Mouse (Mus musculus): ENCODE measurements at regions not wholly inside any gene's neighbourhood (a gene's known extent, or its start where the extent isn't known, plus 50 kb on each side); places are given as distances from the start of the nearest gene placed in this dataset.
A peak's percentile ranks its signal among the peaks of the same experiment; 100 is the strongest.

GRCm38 (mm10) chrX:130808530-130809235 lies 1059.1 kb downstream of the Diaph2 start:
- H3K4me2 ChIP-seq (ENCODE audit: low read length) = no peak overlapping the region
- H3K36me3 ChIP-seq (ENCODE audit: control insufficient read depth, insufficient read depth, low read length) = no peaks in the 10 kb centered on the region
- H3K9me3 ChIP-seq (replicated peaks; ENCODE audit: control insufficient read depth, low read length, poor library complexity, severe bottlenecking) = no peaks in the 10 kb centered on the region
- 90% methylated on average over 3 of the region's 3 CpGs for WGBS
- no peak overlapping the region for H3K4me3 ChIP-seq (ENCODE audit: low read depth, low read length)
- no peaks in the 10 kb centered on the region for H3K27me3 ChIP-seq (ENCODE audit: control insufficient read depth, insufficient read depth, low read depth, low read length)
- no peak for ATAC-seq
- no peaks in the 10 kb centered on the region for H3K4me1 ChIP-seq (ENCODE audit: control insufficient read depth, insufficient read depth, low read length)
- H3K27ac ChIP-seq (ENCODE audit: low read length) = no peak overlapping the region
- H3K9ac ChIP-seq (ENCODE audit: low read depth, low read length) = no peak overlapping the region

GRCm38 (mm10) chrX:130818916-130819315 lies 1069.4 kb downstream of the Diaph2 start:
- Histone ChIP-seq H3K4me3 (ENCODE audit: low read depth, low read length) (no peak overlapping the region), H3K9me3 (replicated peaks; ENCODE audit: control insufficient read depth, low read length, poor library complexity, severe bottlenecking) (no peaks in the 10 kb centered on the region), H3K4me1 (ENCODE audit: control insufficient read depth, insufficient read depth, low read length) (no peaks in the 10 kb centered on the region), H3K36me3 (ENCODE audit: control insufficient read depth, insufficient read depth, low read length) (no peaks in the 10 kb centered on the region), H3K9ac (ENCODE audit: low read depth, low read length) (no peak overlapping the region), H3K27me3 (ENCODE audit: control insufficient read depth, insufficient read depth, low read depth, low read length) (no peaks in the 10 kb centered on the region), H3K4me2 (ENCODE audit: low read length) (no peak overlapping the region), H3K27ac (ENCODE audit: low read length) (no peak overlapping the region)
- ATAC-seq = no peak
- 71% methylated on average over 1 of the region's 1 CpGs for WGBS

GRCm38 (mm10) chrX:130819707-130820106 lies 1070.2 kb downstream of the Diaph2 start:
- Histone ChIP-seq H3K4me3 (ENCODE audit: low read depth, low read length) (no peak overlapping the region), H3K4me1 (ENCODE audit: control insufficient read depth, insufficient read depth, low read length) (no peaks in the 10 kb centered on the region), H3K9me3 (replicated peaks; ENCODE audit: control insufficient read depth, low read length, poor library complexity, severe bottlenecking) (no peaks in the 10 kb centered on the region), H3K36me3 (ENCODE audit: control insufficient read depth, insufficient read depth, low read length) (no peaks in the 10 kb centered on the region), H3K4me2 (ENCODE audit: low read length) (no peak overlapping the region), H3K27ac (ENCODE audit: low read length) (no peak overlapping the region), H3K27me3 (ENCODE audit: control insufficient read depth, insufficient read depth, low read depth, low read length) (no peaks in the 10 kb centered on the region), H3K9ac (ENCODE audit: low read depth, low read length) (no peak overlapping the region)
- 89% methylated on average over 1 of the region's 1 CpGs for WGBS
- ATAC-seq = no peak; the same call in 1 of the 2 replicates

DNA sequence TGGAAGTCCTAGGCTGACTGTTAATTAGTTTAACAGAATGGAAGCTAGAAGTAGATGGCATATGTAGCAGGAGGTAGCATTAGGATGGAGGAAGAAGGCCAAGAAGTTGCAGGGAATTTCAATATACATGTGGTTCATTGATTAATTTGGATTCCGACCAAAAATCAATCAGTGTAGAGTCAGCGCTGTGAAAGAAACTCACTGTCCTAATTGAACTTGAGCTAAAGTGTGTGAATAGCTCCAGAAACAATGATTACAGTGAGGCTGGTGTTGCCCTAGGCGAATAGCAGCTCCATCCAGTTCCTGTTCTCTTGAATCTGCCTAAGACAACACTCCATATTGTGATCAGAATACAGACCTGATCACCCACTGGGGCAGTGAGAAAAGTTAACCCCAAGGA lies 1070.6 kb downstream of the Diaph2 start:
- no peak overlapping the region for H3K4me3 ChIP-seq (ENCODE audit: low read depth, low read length)
- H3K4me2 ChIP-seq (ENCODE audit: low read length) = no peak overlapping the region
- H3K27ac ChIP-seq (ENCODE audit: low read length) = no peak overlapping the region
- ATAC-seq = peak; percentile 76
- H3K9me3 ChIP-seq (replicated peaks; ENCODE audit: control insufficient read depth, low read length, poor library complexity, severe bottlenecking) = no peaks in the 10 kb centered on the region
- no peaks in the 10 kb centered on the region for H3K36me3 ChIP-seq (ENCODE audit: control insufficient read depth, insufficient read depth, low read length)
- no peaks in the 10 kb centered on the region for H3K4me1 ChIP-seq (ENCODE audit: control insufficient read depth, insufficient read depth, low read length)
- WGBS = 73% methylated on average over 3 of the region's 3 CpGs
- H3K9ac ChIP-seq (ENCODE audit: low read depth, low read length) = no peak overlapping the region
- no peaks in the 10 kb centered on the region for H3K27me3 ChIP-seq (ENCODE audit: control insufficient read depth, insufficient read depth, low read depth, low read length)

DNA sequence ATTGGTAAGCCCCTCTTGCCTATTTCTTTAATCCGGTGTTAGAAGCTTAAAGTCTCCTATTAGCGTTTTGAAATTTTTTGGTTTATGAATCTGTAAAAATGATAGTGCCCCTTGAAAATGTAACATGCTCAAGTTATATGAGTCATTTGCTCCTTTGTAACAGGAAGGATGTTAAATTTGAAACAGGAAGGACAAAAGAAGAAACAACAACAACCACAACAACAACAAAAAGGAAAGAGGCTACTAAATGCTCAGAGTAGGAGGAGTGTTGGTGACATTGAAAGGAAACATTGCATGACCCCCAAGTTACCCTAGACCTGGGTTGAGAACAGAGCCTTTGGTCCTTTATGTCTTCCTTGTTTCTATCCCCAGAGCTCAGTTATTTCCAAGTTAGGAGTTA lies 1074.4 kb downstream of the Diaph2 start:
- Histone ChIP-seq H3K4me2 (ENCODE audit: low read length) (no peak overlapping the region), H3K36me3 (ENCODE audit: control insufficient read depth, insufficient read depth, low read length) (no peaks in the 10 kb centered on the region), H3K9ac (ENCODE audit: low read depth, low read length) (no peak overlapping the region), H3K9me3 (replicated peaks; ENCODE audit: control insufficient read depth, low read length, poor library complexity, severe bottlenecking) (no peaks in the 10 kb centered on the region), H3K27me3 (ENCODE audit: control insufficient read depth, insufficient read depth, low read depth, low read length) (no peaks in the 10 kb centered on the region), H3K4me1 (ENCODE audit: control insufficient read depth, insufficient read depth, low read length) (no peaks in the 10 kb centered on the region), H3K4me3 (ENCODE audit: low read depth, low read length) (no peak overlapping the region), H3K27ac (ENCODE audit: low read length) (no peak overlapping the region)
- WGBS = 97% methylated on average over 2 of the region's 2 CpGs
- ATAC-seq = no peak

GRCm38 (mm10) chrX:130835835-130836234 lies 1086.3 kb downstream of the Diaph2 start:
- Histone ChIP-seq H3K9ac (ENCODE audit: low read depth, low read length) (no peak overlapping the region), H3K4me2 (ENCODE audit: low read length) (no peak overlapping the region), H3K9me3 (replicated peaks; ENCODE audit: control insufficient read depth, low read length, poor library complexity, severe bottlenecking) (no peaks in the 10 kb centered on the region), H3K4me1 (ENCODE audit: control insufficient read depth, insufficient read depth, low read length) (no peaks in the 10 kb centered on the region), H3K36me3 (ENCODE audit: control insufficient read depth, insufficient read depth, low read length) (no peaks in the 10 kb centered on the region), H3K4me3 (ENCODE audit: low read depth, low read length) (no peak overlapping the region), H3K27ac (ENCODE audit: low read length) (no peak overlapping the region), H3K27me3 (ENCODE audit: control insufficient read depth, insufficient read depth, low read depth, low read length) (no peaks in the 10 kb centered on the region)
- ATAC-seq = no peak

DNA sequence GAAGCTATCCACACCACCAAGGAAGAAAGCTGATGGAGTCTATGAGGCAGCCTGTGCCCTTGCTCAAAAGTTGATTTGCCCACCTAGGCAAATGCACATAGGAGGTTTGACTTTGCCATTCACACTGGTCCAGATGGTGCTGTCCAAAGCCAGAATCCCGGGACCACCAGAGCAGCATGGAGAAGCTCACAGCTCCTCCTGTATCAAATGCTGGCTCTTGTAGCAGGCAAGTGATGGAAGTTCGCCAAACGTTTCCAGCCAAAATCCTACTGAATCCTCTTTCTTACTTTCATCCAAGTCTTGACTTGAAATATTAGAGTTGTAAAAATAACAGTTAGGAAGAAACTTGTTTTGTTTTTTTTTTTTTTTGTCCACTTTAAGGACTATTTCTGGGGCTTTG lies 1093.6 kb downstream of the Diaph2 start:
- 92% methylated on average over 3 of the region's 3 CpGs for WGBS
- no peaks in the 10 kb centered on the region for H3K36me3 ChIP-seq (ENCODE audit: control insufficient read depth, insufficient read depth, low read length)
- ATAC-seq = no peak

GRCm38 (mm10) chrX:130866506-130866905 lies 1117.0 kb downstream of the Diaph2 start:
- H3K27me3 ChIP-seq (ENCODE audit: control insufficient read depth, insufficient read depth, low read depth, low read length) = no peaks in the 10 kb centered on the region

More for the DNA sequence above, 1093.6 kb downstream of the Diaph2 start:
- Histone ChIP-seq H3K27me3 (ENCODE audit: control insufficient read depth, insufficient read depth, low read depth, low read length) (no peaks in the 10 kb centered on the region), H3K4me1 (ENCODE audit: control insufficient read depth, insufficient read depth, low read length) (no peaks in the 10 kb centered on the region), H3K4me2 (ENCODE audit: low read length) (no peak overlapping the region), H3K4me3 (ENCODE audit: low read depth, low read length) (no peak overlapping the region), H3K9ac (ENCODE audit: low read depth, low read length) (no peak overlapping the region), H3K27ac (ENCODE audit: low read length) (no peak overlapping the region), H3K9me3 (replicated peaks; ENCODE audit: control insufficient read depth, low read length, poor library complexity, severe bottlenecking) (no peaks in the 10 kb centered on the region)

GRCm38 (mm10) chrX:130874157-130874556 lies 1124.6 kb downstream of the Diaph2 start:
- no peak overlapping the region for H3K9ac ChIP-seq (ENCODE audit: low read depth, low read length)
- H3K4me2 ChIP-seq (ENCODE audit: low read length) = no peak overlapping the region
- no peaks in the 10 kb centered on the region for H3K4me1 ChIP-seq (ENCODE audit: control insufficient read depth, insufficient read depth, low read length)
- no peak for ATAC-seq
- no peaks in the 10 kb centered on the region for H3K9me3 ChIP-seq (replicated peaks; ENCODE audit: control insufficient read depth, low read length, poor library complexity, severe bottlenecking)
- 32% methylated on average over 1 of the region's 1 CpGs for WGBS
- H3K27me3 ChIP-seq (ENCODE audit: control insufficient read depth, insufficient read depth, low read depth, low read length) = no peaks in the 10 kb centered on the region
- no peak overlapping the region for H3K4me3 ChIP-seq (ENCODE audit: low read depth, low read length)
- no peak overlapping the region for H3K27ac ChIP-seq (ENCODE audit: low read length)
- H3K36me3 ChIP-seq (ENCODE audit: control insufficient read depth, insufficient read depth, low read length) = no peaks in the 10 kb centered on the region

More at GRCm38 (mm10) chrX:130866506-130866905, 1117.0 kb downstream of the Diaph2 start:
- no peaks in the 10 kb centered on the region for H3K36me3 ChIP-seq (ENCODE audit: control insufficient read depth, insufficient read depth, low read length)
- H3K4me2 ChIP-seq (ENCODE audit: low read length) = no peak overlapping the region
- H3K9me3 ChIP-seq (replicated peaks; ENCODE audit: control insufficient read depth, low read length, poor library complexity, severe bottlenecking) = no peaks in the 10 kb centered on the region
- no peak for ATAC-seq
- H3K27ac ChIP-seq (ENCODE audit: low read length) = no peak overlapping the region
- no peak overlapping the region for H3K9ac ChIP-seq (ENCODE audit: low read depth, low read length)
- no peak overlapping the region for H3K4me3 ChIP-seq (ENCODE audit: low read depth, low read length)
- no peaks in the 10 kb centered on the region for H3K4me1 ChIP-seq (ENCODE audit: control insufficient read depth, insufficient read depth, low read length)
- 68% methylated on average over 1 of the region's 1 CpGs for WGBS
